Mouse (Mus musculus): ENCODE measurements around the gene Ebf1. TPM values are rescaled to one million over a fixed set of nuclear protein-coding genes. Genes with fewer than 3 reads are reported as not detected.

Gene Ebf1
- polyA plus RNA-seq, 1 experiment from 2014 or later: 65.0 TPM

DNA sequence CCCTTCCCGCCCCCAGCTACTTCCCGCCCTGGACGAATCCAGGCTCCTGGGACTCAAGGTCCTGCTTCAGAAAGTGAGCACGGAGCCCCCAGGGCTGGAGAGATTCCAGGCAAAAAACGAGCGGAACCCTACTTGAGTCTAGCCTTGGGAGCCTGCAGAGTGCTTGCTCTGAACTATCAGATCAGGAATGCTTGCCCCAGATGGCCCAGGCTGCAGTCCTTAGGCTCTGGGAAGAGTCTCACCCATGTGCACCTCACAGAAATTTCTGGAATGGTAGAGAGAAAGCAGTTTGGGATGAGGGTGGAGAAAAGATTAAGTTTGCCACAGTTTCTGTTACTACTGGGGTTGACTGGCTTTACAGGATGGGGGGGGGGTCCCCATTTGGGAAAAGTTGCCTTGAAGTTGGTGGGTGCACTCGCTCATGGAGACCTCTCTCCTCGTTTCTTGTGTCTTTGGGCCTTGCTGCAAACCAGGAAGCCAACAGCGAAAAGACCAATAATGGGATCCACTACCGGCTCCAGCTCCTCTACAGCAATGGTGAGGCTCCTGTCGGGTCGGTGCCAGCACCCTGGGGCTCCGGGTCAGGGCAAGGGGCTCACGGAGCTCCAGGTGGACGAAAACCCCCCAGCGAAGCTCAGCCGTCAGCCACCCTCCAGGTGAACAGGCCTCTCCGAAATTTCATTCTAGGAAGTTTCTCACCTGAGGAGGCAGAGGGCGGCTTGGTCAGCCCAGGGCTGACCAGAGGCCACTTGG lies 3.8 kb downstream of the Ebf1 start:
- no peak for ATAC-seq (ENCODE audit: insufficient number of reproducible peaks, low FRiP score, low TSS enrichment, low read depth)

GRCm38 (mm10) chr11:44621615-44622014 lies 4.5 kb downstream of the Ebf1 start:
- Histone ChIP-seq H3K4me2 (peak overlapping the region; percentile 72), H3K4me1 (peaks cover 28% of the 10 kb centered on the region), H3K9me3 (no peaks in the 10 kb centered on the region), H3K4me3 (peak overlapping the region; percentile 64), H3K27me3 (peaks cover 10% of the 10 kb centered on the region), H3K9ac (peak overlapping the region; percentile 28; the same call in 1 of the 2 replicates), H3K27ac (peak overlapping the region; percentile 84), H3K36me3 (no peaks in the 10 kb centered on the region)
- no peak for ATAC-seq (ENCODE audit: insufficient number of reproducible peaks, low FRiP score, low TSS enrichment, low read depth)
- WGBS: 47% methylated on average over 10 of the region's 10 CpGs

More for the DNA sequence above, 3.8 kb downstream of the Ebf1 start:
- Histone ChIP-seq H3K9ac (peak overlapping the region; percentile 56), H3K27me3 (peaks cover 13% of the 10 kb centered on the region), H3K4me2 (peak overlapping the region; percentile 72), H3K4me3 (peak overlapping the region; percentile 64), H3K9me3 (no peaks in the 10 kb centered on the region), H3K27ac (peak overlapping the region; percentile 84), H3K36me3 (no peaks in the 10 kb centered on the region), H3K4me1 (peaks cover 33% of the 10 kb centered on the region)
- WGBS: 36% methylated on average over 18 of the region's 19 CpGs

DNA sequence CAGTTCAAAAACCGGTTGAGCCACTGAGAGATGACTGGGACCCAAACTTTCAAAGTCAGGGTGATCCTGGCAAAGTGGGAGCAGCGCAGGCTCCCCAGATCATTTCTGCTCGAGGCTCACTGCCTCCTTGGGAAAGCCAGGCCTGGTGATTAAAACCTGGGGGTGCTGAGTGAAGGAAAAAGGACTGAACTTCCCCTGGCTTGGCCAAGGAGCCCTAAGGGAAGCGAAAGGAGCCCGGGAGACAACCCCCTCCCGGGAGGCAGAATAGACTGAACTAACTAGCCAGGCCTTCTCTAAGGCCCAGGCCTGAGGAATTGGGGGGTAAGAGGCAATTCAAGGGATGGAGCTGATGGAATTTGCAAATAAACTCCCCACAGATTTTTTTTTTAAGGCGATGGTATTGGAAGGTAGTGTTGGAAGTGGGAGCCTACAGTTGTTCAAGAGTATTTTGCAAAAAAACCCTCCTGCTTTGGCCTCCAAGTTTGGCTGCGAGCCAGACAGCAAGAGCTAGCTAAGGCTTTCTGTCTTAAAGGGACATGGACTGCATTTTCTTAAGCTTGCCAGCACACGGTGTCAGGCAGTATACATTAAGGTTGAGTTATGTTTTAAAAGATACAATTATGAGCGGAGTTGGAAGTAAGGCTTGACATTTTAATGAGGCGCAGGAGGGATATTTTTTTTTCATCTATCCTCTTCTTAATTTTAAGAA lies 5.1 kb downstream of the Ebf1 start:
- Histone ChIP-seq H3K27me3 (peaks cover 10% of the 10 kb centered on the region), H3K9me3 (no peaks in the 10 kb centered on the region), H3K4me1 (peaks cover 25% of the 10 kb centered on the region), H3K36me3 (no peaks in the 10 kb centered on the region), H3K4me3 (peak overlapping the region; percentile 18), H3K4me2 (peak overlapping the region; percentile 72; the same call in 1 of the 2 replicates), H3K9ac (no peak overlapping the region), H3K27ac (peak overlapping the region; percentile 84)
- WGBS: 34% methylated on average over 11 of the region's 11 CpGs
- no peak for ATAC-seq (ENCODE audit: insufficient number of reproducible peaks, low FRiP score, low TSS enrichment, low read depth)

- Histone ChIP-seq H3K4me3 (no peak overlapping the region), H3K27ac (no peak overlapping the region), H3K9ac (no peak overlapping the region), H3K9me3 (no peaks in the 10 kb centered on the region), H3K36me3 (no peaks in the 10 kb centered on the region), H3K4me2 (no peak overlapping the region), H3K27me3 (peaks cover 10% of the 10 kb centered on the region), H3K4me1 (peaks cover 28% of the 10 kb centered on the region)
- 62% methylated on average over 5 of the region's 5 CpGs for WGBS
- no peak for ATAC-seq (ENCODE audit: insufficient number of reproducible peaks, low FRiP score, low TSS enrichment, low read depth)
These were observed 7.4 kb downstream of the Ebf1 start for GRCm38 (mm10) chr11:44624564-44624963.

GRCm38 (mm10) chr11:44626065-44626464 lies 8.9 kb downstream of the Ebf1 start:
- ATAC-seq (ENCODE audit: insufficient number of reproducible peaks, low FRiP score, low TSS enrichment, low read depth): no peak
- Histone ChIP-seq H3K27me3 (peaks cover 3% of the 10 kb centered on the region), H3K4me3 (no peak overlapping the region), H3K4me2 (0 out of 2 replicates have a peak overlapping the region, but pooled peaks have one; percentile 12), H3K4me1 (peaks cover 16% of the 10 kb centered on the region), H3K9me3 (no peaks in the 10 kb centered on the region), H3K27ac (peak overlapping the region; percentile 59), H3K36me3 (no peaks in the 10 kb centered on the region), H3K9ac (no peak overlapping the region)
- WGBS: 61% methylated on average over 10 of the region's 10 CpGs

GRCm38 (mm10) chr11:44628412-44628811 lies 11.3 kb downstream of the Ebf1 start:
- H3K27me3 ChIP-seq: no peaks in the 10 kb centered on the region
- H3K9ac ChIP-seq: no peak overlapping the region
- no peak for ATAC-seq (ENCODE audit: insufficient number of reproducible peaks, low FRiP score, low TSS enrichment, low read depth)
- 72% methylated on average over 4 of the region's 4 CpGs for WGBS
- H3K9me3 ChIP-seq: no peaks in the 10 kb centered on the region
- H3K36me3 ChIP-seq: 0 out of 2 replicates have a peak, but pooled peaks cover 3% of the 10 kb centered on the region
- H3K4me2 ChIP-seq: no peak overlapping the region
- peaks cover 3% of the 10 kb centered on the region; the same call in 1 of the 2 replicates for H3K4me1 ChIP-seq
- H3K4me3 ChIP-seq: no peak overlapping the region
- H3K27ac ChIP-seq: no peak overlapping the region

DNA sequence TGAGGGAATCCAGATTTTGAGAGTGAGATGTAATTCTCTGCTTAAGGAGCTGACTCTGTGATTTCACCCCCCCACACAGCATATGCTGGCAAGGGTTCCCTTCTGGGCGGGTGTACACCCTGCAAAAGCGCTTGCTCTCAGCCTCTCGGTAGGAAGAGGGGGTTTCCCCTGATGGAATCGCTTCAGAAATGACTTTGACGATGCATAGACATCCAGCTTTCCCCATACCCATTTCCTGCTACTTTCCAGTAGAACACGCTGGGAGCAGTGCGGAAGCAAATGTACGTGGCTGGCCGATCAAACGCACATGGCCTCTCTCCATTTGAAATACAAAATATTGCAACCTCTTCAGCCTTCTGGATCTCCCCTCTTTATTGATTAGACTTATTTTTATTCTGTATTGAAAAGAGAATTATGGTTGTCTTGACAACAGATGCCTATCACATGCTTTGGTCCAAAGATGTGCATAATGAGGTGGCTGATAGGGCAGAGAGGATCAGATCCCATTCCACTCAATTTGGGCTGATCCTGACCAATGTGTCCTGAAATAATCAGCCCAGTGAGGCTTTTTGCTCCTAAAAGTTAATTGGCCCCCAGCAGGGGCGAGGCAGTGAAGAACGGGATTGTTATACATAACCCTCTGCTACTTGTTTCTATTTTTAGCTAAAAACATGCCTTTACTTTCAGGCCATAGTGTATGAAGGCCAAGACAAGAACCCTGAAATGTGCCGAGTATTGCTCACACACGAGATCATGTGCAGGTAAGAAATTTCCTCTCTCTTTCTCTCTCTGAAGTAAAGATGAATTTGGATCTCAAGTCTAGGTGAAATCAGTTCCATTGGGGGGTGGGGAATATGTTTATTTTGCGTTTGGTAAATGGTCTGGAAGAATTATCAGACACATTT lies 15.2 kb downstream of the Ebf1 start:
- H3K27me3 ChIP-seq: no peaks in the 10 kb centered on the region
- no peak overlapping the region for H3K27ac ChIP-seq
- ATAC-seq (ENCODE audit: insufficient number of reproducible peaks, low FRiP score, low TSS enrichment, low read depth): no peak
- 67% methylated on average over 15 of the region's 15 CpGs for WGBS
- 0 out of 2 replicates have a peak, but pooled peaks cover 17% of the 10 kb centered on the region for H3K36me3 ChIP-seq
- peaks cover 3% of the 10 kb centered on the region; the same call in 1 of the 2 replicates for H3K4me1 ChIP-seq
- no peaks in the 10 kb centered on the region for H3K9me3 ChIP-seq
- H3K4me3 ChIP-seq: no peak overlapping the region
- no peak overlapping the region for H3K4me2 ChIP-seq
- H3K9ac ChIP-seq: no peak overlapping the region

DNA sequence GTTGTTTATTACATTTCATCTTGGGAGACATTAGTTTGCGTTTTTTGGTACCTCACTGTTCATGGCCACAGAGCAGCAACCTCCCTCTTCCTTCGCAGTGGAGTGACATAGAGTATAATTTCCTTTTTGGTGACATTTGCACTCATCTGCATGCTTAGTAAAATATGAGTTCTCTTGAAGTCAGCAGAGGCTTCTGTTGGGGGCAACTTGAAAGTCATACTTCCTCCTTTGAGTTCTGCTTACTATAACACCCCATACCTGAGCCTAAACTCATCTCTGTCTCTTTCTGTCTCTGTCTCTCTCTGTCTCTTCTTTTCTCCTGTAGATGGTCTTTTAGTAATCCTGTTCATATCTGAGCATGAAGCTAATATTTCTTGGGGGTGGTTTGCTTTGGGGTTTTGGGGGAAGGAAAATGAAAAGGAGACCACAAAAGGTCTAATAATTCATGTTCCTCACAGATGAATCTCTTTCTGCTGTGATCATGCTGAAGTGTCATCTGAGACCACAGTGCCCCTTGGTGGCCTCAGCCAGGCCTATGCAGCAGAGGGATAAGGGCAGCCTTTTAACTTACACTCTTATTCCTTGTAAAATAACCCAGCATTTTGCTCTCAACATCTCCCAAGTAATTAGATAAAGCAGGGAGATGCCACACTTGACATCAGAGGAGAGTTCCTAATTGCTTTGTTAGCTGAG lies 16.0 kb downstream of the Ebf1 start:
- H3K4me3 ChIP-seq: no peak overlapping the region
- no peak for ATAC-seq (ENCODE audit: insufficient number of reproducible peaks, low FRiP score, low TSS enrichment, low read depth)

DNA sequence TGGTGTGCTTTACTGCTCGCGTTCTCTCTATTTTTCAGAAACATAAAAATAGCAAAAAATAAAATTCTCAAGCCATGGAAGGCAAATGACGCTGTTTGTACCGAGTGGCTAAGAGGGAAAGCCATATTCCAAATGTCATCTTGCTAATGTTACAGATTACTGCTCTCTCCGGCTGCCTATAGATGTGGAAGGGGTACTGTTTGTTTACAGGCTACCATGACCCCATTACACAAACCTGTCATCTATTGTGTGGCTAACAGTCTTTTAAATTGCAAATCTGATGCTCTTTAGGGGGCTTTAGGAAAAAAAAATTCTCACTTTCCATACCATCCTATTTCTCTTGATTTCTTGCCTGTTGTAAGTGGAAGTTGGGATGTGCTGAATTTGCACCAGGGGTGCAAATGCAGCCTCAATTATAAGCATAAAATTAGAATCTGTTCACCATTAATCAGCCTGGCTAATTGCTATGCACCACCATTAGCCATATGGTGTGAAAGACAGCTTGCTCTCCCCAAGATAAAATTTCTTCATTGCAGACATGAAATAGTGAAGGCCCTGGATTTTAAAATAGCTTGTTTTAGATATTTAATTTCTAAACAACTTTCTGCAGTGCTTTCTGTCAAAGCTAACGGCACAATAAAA lies 17.6 kb downstream of the Ebf1 start:
- Histone ChIP-seq H3K4me3 (no peak overlapping the region), H3K4me2 (no peak overlapping the region), H3K27me3 (no peaks in the 10 kb centered on the region), H3K4me1 (no peaks in the 10 kb centered on the region), H3K9ac (no peak overlapping the region), H3K36me3 (0 out of 2 replicates have a peak, but pooled peaks cover 17% of the 10 kb centered on the region), H3K27ac (no peak overlapping the region), H3K9me3 (no peaks in the 10 kb centered on the region)
- WGBS: 77% methylated on average over 6 of the region's 6 CpGs
- no peak for ATAC-seq (ENCODE audit: insufficient number of reproducible peaks, low FRiP score, low TSS enrichment, low read depth)

More for the DNA sequence above, 16.0 kb downstream of the Ebf1 start:
- H3K9me3 ChIP-seq: no peaks in the 10 kb centered on the region
- H3K9ac ChIP-seq: no peak overlapping the region
- peaks cover 3% of the 10 kb centered on the region; the same call in 1 of the 2 replicates for H3K4me1 ChIP-seq
- H3K27me3 ChIP-seq: no peaks in the 10 kb centered on the region
- no peak overlapping the region for H3K27ac ChIP-seq
- 0 out of 2 replicates have a peak, but pooled peaks cover 17% of the 10 kb centered on the region for H3K36me3 ChIP-seq
- WGBS: 80% methylated on average over 2 of the region's 2 CpGs
- H3K4me2 ChIP-seq: no peak overlapping the region

- no peak overlapping the region for H3K4me3 ChIP-seq
- H3K4me2 ChIP-seq: no peak overlapping the region
- 58% methylated on average over 1 of the region's 1 CpGs for WGBS
- no peak overlapping the region for H3K9ac ChIP-seq
- no peaks in the 10 kb centered on the region for H3K4me1 ChIP-seq
- H3K27me3 ChIP-seq: no peaks in the 10 kb centered on the region
- ATAC-seq (ENCODE audit: insufficient number of reproducible peaks, low FRiP score, low TSS enrichment, low read depth): no peak
- no peak overlapping the region for H3K27ac ChIP-seq
- H3K36me3 ChIP-seq: 0 out of 2 replicates have a peak, but pooled peaks cover 17% of the 10 kb centered on the region
- H3K9me3 ChIP-seq: no peaks in the 10 kb centered on the region
These were observed 19.1 kb downstream of the Ebf1 start for GRCm38 (mm10) chr11:44636241-44636640.
